8 mouse cellular contexts compared by ENCODE assay signal in genomic region chr9:20990861-20991260, GRCm38 (mm10). TPM values are rescaled to one million over a fixed set of nuclear protein-coding genes. Genes with fewer than 3 reads are reported as not detected.
A peak's percentile ranks its signal among the peaks of the same experiment; 100 is the strongest.
DNase-seq lines count a peak whose midpoint lies in the region; ATAC-seq lines count a peak whose summit lies in the region.

No protein-coding gene starts in this region.

- DNase-seq in heart, adult 9 months (ENCODE audit: low spot score in 2 of 2): no peak
- peak; percentile 79 to 87 for DNase-seq in kidney, postnatal 4 days
- no peak for DNase-seq in spleen, adult 12 weeks (ENCODE audit: low spot score)
- DNase-seq in left cerebral cortex, postnatal 14 days (ENCODE audit: low spot score in 2 of 2): no peak
- DNase-seq in left cerebral cortex, adult 9 months (ENCODE audit: low spot score in 2 of 2): no peak

- peaks cover 6% of the 10 kb centered on the region for H3K4me1 ChIP-seq in heart, embryonic 15.5 days (replicated peaks)
- peaks cover 6% of the 10 kb centered on the region; the same call in 1 of the 2 replicates for H3K4me1 ChIP-seq in midbrain, embryonic 13.5 days (replicated peaks)

- no peak overlapping the region for H3K27ac ChIP-seq in heart, embryonic 15.5 days
- no peak overlapping the region for H3K27ac ChIP-seq in midbrain, embryonic 13.5 days

- peak overlapping the region; percentile 52 for H3K4me2 ChIP-seq in heart, embryonic 15.5 days
- H3K4me2 ChIP-seq in midbrain, embryonic 13.5 days (replicated peaks): peak overlapping the region; percentile 26

- no peak overlapping the region; the same call in 1 of the 2 replicates for H3K9ac ChIP-seq in heart, embryonic 15.5 days
- 0 out of 2 replicates have a peak overlapping the region, but pooled peaks have one; percentile 4 for H3K9ac ChIP-seq in midbrain, embryonic 13.5 days (replicated peaks)

- H3K27me3 ChIP-seq in heart, embryonic 15.5 days: 0 out of 2 replicates have a peak, but pooled peaks cover 5% of the 10 kb centered on the region
- peaks cover 7% of the 10 kb centered on the region; the same call in 1 of the 2 replicates for H3K27me3 ChIP-seq in midbrain, embryonic 13.5 days

- 7% methylated on average over 10 of the region's 10 CpGs for WGBS in heart, embryonic 15.5 days
- WGBS in midbrain, embryonic 13.5 days: 2% methylated on average over 10 of the region's 10 CpGs

- H3K9me3 ChIP-seq in heart, embryonic 15.5 days (replicated peaks): no peaks in the 10 kb centered on the region
- H3K9me3 ChIP-seq in midbrain, embryonic 13.5 days: no peaks in the 10 kb centered on the region

- H3K36me3 ChIP-seq in heart, embryonic 15.5 days: no peaks in the 10 kb centered on the region
- no peaks in the 10 kb centered on the region for H3K36me3 ChIP-seq in midbrain, embryonic 13.5 days

- intact Hi-C loops in left cerebral cortex, postnatal 14 days (cut with DNase I): no loop called here

- H3K4me3 ChIP-seq in heart, embryonic 15.5 days: no peak overlapping the region
- H3K4me3 ChIP-seq in midbrain, embryonic 13.5 days (replicated peaks): no peak overlapping the region

- no peak for ATAC-seq in heart, embryonic 15.5 days (replicated peaks; ENCODE audit: insufficient number of reproducible peaks, insufficient read depth, low FRiP score, low read depth)
- ATAC-seq in granulocyte monocyte progenitor cell, adult 5-6 weeks (replicated peaks; ENCODE audit: poor library complexity, severe bottlenecking): peak; percentile 17; the same call in 1 of the 2 replicates
- ATAC-seq in midbrain, embryonic 13.5 days: no peak

RNA-seq across cellular contexts. Expression of gene Mrpl4, which starts 11.7 kb away (rescaled TPM):
- polyA plus RNA-seq in heart, embryonic 15.5 days (2015; fragmentation: Nextera tagmentation; extraction: Ambion mirVana): 136 and 147 TPM in 2 replicates
- 44.8 and 73.4 TPM in 2 replicates for total RNA-seq in granulocyte monocyte progenitor cell, adult 5-6 weeks (2014; fragmentation: Nextera tagmentation)
- 44.5 and 46.0 TPM in 2 replicates for total RNA-seq in granulocyte monocyte progenitor cell, adult 5-6 weeks (2017)
- 98.1 and 102 TPM in 2 replicates for polyA plus RNA-seq in midbrain, embryonic 13.5 days (2015; fragmentation: Nextera tagmentation; extraction: Ambion mirVana)
- total RNA-seq in left cerebral cortex, postnatal 14 days (2021): 10 to 100 TPM; 58.7 to 62.9 TPM

RNA-seq across cellular contexts. Expression of gene S1pr2, which starts 14.3 kb away (rescaled TPM):
- 16.9 and 26.6 TPM in 2 replicates for polyA plus RNA-seq in heart, embryonic 15.5 days (2015; fragmentation: Nextera tagmentation; extraction: Ambion mirVana)
- 3.7 and 11.0 TPM in 2 replicates for total RNA-seq in granulocyte monocyte progenitor cell, adult 5-6 weeks (2014; fragmentation: Nextera tagmentation)
- total RNA-seq in granulocyte monocyte progenitor cell, adult 5-6 weeks (2017): 3.2 and 3.4 TPM in 2 replicates
- 8.5 and 9.5 TPM in 2 replicates for polyA plus RNA-seq in midbrain, embryonic 13.5 days (2015; fragmentation: Nextera tagmentation; extraction: Ambion mirVana)
- 1 to 10 TPM; 1.6 to 1.8 TPM for total RNA-seq in left cerebral cortex, postnatal 14 days (2021)

RNA-seq across cellular contexts. Expression of gene Icam1, which starts 24.9 kb away (rescaled TPM):
- 13.2 and 24.9 TPM in 2 replicates for polyA plus RNA-seq in heart, embryonic 15.5 days (2015; fragmentation: Nextera tagmentation; extraction: Ambion mirVana)
- total RNA-seq in granulocyte monocyte progenitor cell, adult 5-6 weeks (2014; fragmentation: Nextera tagmentation): 11.6 and 14.7 TPM in 2 replicates
- 5.9 and 8.0 TPM in 2 replicates for total RNA-seq in granulocyte monocyte progenitor cell, adult 5-6 weeks (2017)
- 2.9 and 3.9 TPM in 2 replicates for polyA plus RNA-seq in midbrain, embryonic 13.5 days (2015; fragmentation: Nextera tagmentation; extraction: Ambion mirVana)
- total RNA-seq in left cerebral cortex, postnatal 14 days (2021): 1 to 10 TPM; 3.0 to 3.6 TPM

RNA-seq across cellular contexts. Expression of gene Dnmt1, which starts 31.2 kb away (rescaled TPM):
- polyA plus RNA-seq in heart, embryonic 15.5 days (2015; fragmentation: Nextera tagmentation; extraction: Ambion mirVana): 41.7 and 61.2 TPM in 2 replicates
- total RNA-seq in granulocyte monocyte progenitor cell, adult 5-6 weeks (2014; fragmentation: Nextera tagmentation): 172 and 204 TPM in 2 replicates
- total RNA-seq in granulocyte monocyte progenitor cell, adult 5-6 weeks (2017): 244 and 247 TPM in 2 replicates
- 75.2 and 76.3 TPM in 2 replicates for polyA plus RNA-seq in midbrain, embryonic 13.5 days (2015; fragmentation: Nextera tagmentation; extraction: Ambion mirVana)
- 10 to 100 TPM; 39.9 to 43.6 TPM for total RNA-seq in left cerebral cortex, postnatal 14 days (2021)

RNA-seq across cellular contexts. Expression of gene Icam4, which starts 38.3 kb away (rescaled TPM):
- 1.9 and 2.8 TPM in 2 replicates for polyA plus RNA-seq in heart, embryonic 15.5 days (2015; fragmentation: Nextera tagmentation; extraction: Ambion mirVana)
- 2.1 and 2.3 TPM in 2 replicates for total RNA-seq in granulocyte monocyte progenitor cell, adult 5-6 weeks (2014; fragmentation: Nextera tagmentation)
- 0.31 and 1.2 TPM in 2 replicates for total RNA-seq in granulocyte monocyte progenitor cell, adult 5-6 weeks (2017)
- polyA plus RNA-seq in midbrain, embryonic 13.5 days (2015; fragmentation: Nextera tagmentation; extraction: Ambion mirVana): 0.23 TPM in 2 replicates
- under 1 TPM in 1 of 2 experiments, not detected in 1; 0.86 TPM for total RNA-seq in left cerebral cortex, postnatal 14 days (2021)

Comparison
In these comparisons a context has a peak if more than half of its experiments do, and no peak if none do; other contexts are left out.
1. DNase-seq: peak in kidney, postnatal 4 days (2 of 2); none in heart, adult 9 months (0 of 2), spleen, adult 12 weeks (single experiment), left cerebral cortex, postnatal 14 days (0 of 2) and left cerebral cortex, adult 9 months (0 of 2).